Comparison of ENCODE assay signal across 16 mouse cellular contexts in genomic region chr6:129030964-129031363, GRCm38 (mm10). TPM values are rescaled to one million over a fixed set of nuclear protein-coding genes. Genes with fewer than 3 reads are reported as not detected.
"Had no signal": no experiment of that assay in that cellular context is flagged by ENCODE, and none has a peak within 500 bp of the region (broad histone marks: within the 10 kb centered on the region; RNA-seq: fewer than 3 reads in every experiment).

No protein-coding gene starts in this region.

- H3K4me1 ChIP-seq: neural tube, embryonic 15.5 days; stomach, embryonic 15.5 days had no signal

- H3K9me3 ChIP-seq: neural tube, embryonic 15.5 days; stomach, embryonic 15.5 days had no signal

- H3K9ac ChIP-seq: neural tube, embryonic 15.5 days; stomach, embryonic 15.5 days had no signal

- H3K27me3 ChIP-seq: neural tube, embryonic 15.5 days; stomach, embryonic 15.5 days had no signal

- H3K36me3 ChIP-seq: neural tube, embryonic 15.5 days; stomach, embryonic 15.5 days had no signal

- H3K4me3 ChIP-seq: neural tube, embryonic 15.5 days; stomach, embryonic 15.5 days had no signal

- DNase-seq: retina, postnatal 1 day; right cerebral cortex, adult 18-20 months; right cerebral cortex, postnatal 14 days; right cerebral cortex, postnatal 25 days; right cerebral cortex, postnatal 4 days; spleen, adult 18-20 months; thymus, adult 18-20 months; thymus, adult 2 months; thymus, postnatal 14 days; thymus, postnatal 25 days; thymus, postnatal 36 days; thymus, postnatal 4 days had no signal

- H3K27ac ChIP-seq: neural tube, embryonic 15.5 days; stomach, embryonic 15.5 days; stomach, postnatal 0 days had no signal

RNA-seq across cellular contexts. Expression of gene Klrb1f, which starts 14.7 kb away (rescaled TPM):
- polyA plus RNA-seq: testis, adult 2 months had no signal
